In genomic region chr8:72261019-72261418, GRCm38 (mm10) we compare ENCODE assay signal across 9 mouse cellular contexts. TPM values are rescaled to one million over a fixed set of nuclear protein-coding genes. Genes with fewer than 3 reads are reported as not detected.
A peak's percentile ranks its signal among the peaks of the same experiment; 100 is the strongest.
DNase-seq lines count a peak whose midpoint lies in the region; ATAC-seq lines count a peak whose summit lies in the region.
"Had no signal": no experiment of that assay in that cellular context is flagged by ENCODE, and none has a peak within 500 bp of the region (broad histone marks: within the 10 kb centered on the region; RNA-seq: fewer than 3 reads in every experiment).

No protein-coding gene starts in this region.

- DNase-seq in 3T3-L1 (ENCODE audit: low read depth, low spot score) = peak; percentile 70
- peak; percentile 69 to 87 for DNase-seq in CD8-positive naive resting alpha-beta T cell, adult 2 months (ENCODE audit: low read depth in 2 of 2, low spot score in 2 of 2)
- peak; percentile 59 for DNase-seq in c-Kit-positive CD71-positive TER-119-negative erythroid progenitor cells, embryonic 14.5 days (ENCODE audit: low read depth)
- peak; percentile 39 for DNase-seq in gastrocnemius, postnatal 25 days
- DNase-seq in induced T-regulatory cell, adult 2 months (ENCODE audit: low read depth) = peak; percentile 92
- DNase-seq in liver, embryonic 13.5 days = peak; percentile 32
- DNase-seq in yolk sac, embryonic 10.5 days (ENCODE audit: low spot score) = peak; percentile 48

- H3K4me1 ChIP-seq in liver, embryonic 13.5 days (replicated peaks) = peaks cover 2% of the 10 kb centered on the region; the same call in 1 of the 2 replicates
- no peaks in the 10 kb centered on the region for H3K4me1 ChIP-seq in neural tube, embryonic 12.5 days

- no peak overlapping the region for H3K9ac ChIP-seq in liver, embryonic 13.5 days
- H3K9ac ChIP-seq in neural tube, embryonic 12.5 days = no peak overlapping the region

- no peaks in the 10 kb centered on the region for H3K27me3 ChIP-seq in liver, embryonic 13.5 days
- no peaks in the 10 kb centered on the region for H3K27me3 ChIP-seq in neural tube, embryonic 12.5 days (replicated peaks)

- H3K27ac ChIP-seq in liver, embryonic 13.5 days = no peak overlapping the region
- H3K27ac ChIP-seq in neural tube, embryonic 12.5 days = no peak overlapping the region

- peak; percentile 29 for ATAC-seq in liver, embryonic 13.5 days (ENCODE audit: low read depth)
- peak; percentile 70 for ATAC-seq in neural tube, embryonic 12.5 days (ENCODE audit: low FRiP score, low read depth)

- no peak overlapping the region for H3K4me3 ChIP-seq in liver, embryonic 13.5 days (replicated peaks)
- no peak overlapping the region for H3K4me3 ChIP-seq in neural tube, embryonic 12.5 days

- 28% methylated on average over 2 of the region's 2 CpGs for WGBS in liver, embryonic 13.5 days (ENCODE audit: insufficient replicate concordance)
- WGBS in neural tube, embryonic 12.5 days = 35% methylated on average over 2 of the region's 2 CpGs

- H3K9me3 ChIP-seq in liver, embryonic 13.5 days (replicated peaks) = no peaks in the 10 kb centered on the region
- no peaks in the 10 kb centered on the region for H3K9me3 ChIP-seq in neural tube, embryonic 12.5 days

- no peak overlapping the region for H3K4me2 ChIP-seq in liver, embryonic 13.5 days
- H3K4me2 ChIP-seq in neural tube, embryonic 12.5 days (replicated peaks) = no peak overlapping the region

- peaks cover 5% of the 10 kb centered on the region for H3K36me3 ChIP-seq in liver, embryonic 13.5 days
- H3K36me3 ChIP-seq in neural tube, embryonic 12.5 days = peaks cover 5% of the 10 kb centered on the region; the same call in 1 of the 2 replicates

RNA-seq across cellular contexts. Expression of gene Ap1m1, which starts 21.2 kb away (rescaled TPM):
- 10 to 100 TPM; 21.0 to 22.2 TPM for total RNA-seq in gastrocnemius, postnatal 25 days (2021)
- 64.1 and 67.7 TPM in 2 replicates for polyA plus RNA-seq in liver, embryonic 13.5 days (2015; fragmentation: Nextera tagmentation; extraction: Ambion mirVana)
- 206 and 207 TPM in 2 replicates for polyA plus RNA-seq in neural tube, embryonic 12.5 days (2016; fragmentation: Nextera tagmentation; extraction: Ambion mirVana)

RNA-seq across cellular contexts. Expression of gene Fam32a, which starts 41.5 kb away (rescaled TPM):
- 10 to 100 TPM in 1 of 2 experiments, 1 to 10 TPM in 1; 8.8 to 11.9 TPM for total RNA-seq in gastrocnemius, postnatal 25 days (2021)
- 38.8 and 43.4 TPM in 2 replicates for polyA plus RNA-seq in liver, embryonic 13.5 days (2015; fragmentation: Nextera tagmentation; extraction: Ambion mirVana)
- polyA plus RNA-seq in neural tube, embryonic 12.5 days (2016; fragmentation: Nextera tagmentation; extraction: Ambion mirVana) = 83.4 and 88.8 TPM in 2 replicates

RNA-seq across cellular contexts. Expression of gene Gm10282, which starts 44.0 kb away (rescaled TPM):
- total RNA-seq in gastrocnemius, postnatal 25 days (2021) = 1 to 10 TPM; 2.0 to 3.7 TPM
- 8.9 and 11.2 TPM in 2 replicates for polyA plus RNA-seq in liver, embryonic 13.5 days (2015; fragmentation: Nextera tagmentation; extraction: Ambion mirVana)
- 21.4 and 25.2 TPM in 2 replicates for polyA plus RNA-seq in neural tube, embryonic 12.5 days (2016; fragmentation: Nextera tagmentation; extraction: Ambion mirVana)

RNA-seq across cellular contexts. Expression of gene Gm11034, which starts 47.6 kb away (rescaled TPM):
- total RNA-seq in gastrocnemius, postnatal 25 days (2021) = not detected
- polyA plus RNA-seq in liver, embryonic 13.5 days (2015; fragmentation: Nextera tagmentation; extraction: Ambion mirVana) = not detected in 2 replicates
- polyA plus RNA-seq in neural tube, embryonic 12.5 days (2016; fragmentation: Nextera tagmentation; extraction: Ambion mirVana) = not detected in 2 replicates
- total RNA-seq: layer of hippocampus, postnatal 25 days had no signal

RNA-seq across cellular contexts. Expression of gene Cib3, which starts 48.4 kb away (rescaled TPM):
- total RNA-seq in gastrocnemius, postnatal 25 days (2021) = not detected
- not detected in 2 replicates for polyA plus RNA-seq in liver, embryonic 13.5 days (2015; fragmentation: Nextera tagmentation; extraction: Ambion mirVana)
- polyA plus RNA-seq in neural tube, embryonic 12.5 days (2016; fragmentation: Nextera tagmentation; extraction: Ambion mirVana) = not detected in 2 replicates
- total RNA-seq: layer of hippocampus, postnatal 25 days had no signal

Comparison
In these comparisons a context has a peak if more than half of its experiments do, and no peak if none do; other contexts are left out.
1. DNase-seq: peak in every context shown above with its lines; median percentile 92 in induced T-regulatory cell, adult 2 months; 78 in CD8-positive naive resting alpha-beta T cell, adult 2 months; 70 in 3T3-L1; 59 in c-Kit-positive CD71-positive TER-119-negative erythroid progenitor cells, embryonic 14.5 days; 48 in yolk sac, embryonic 10.5 days; 39 in gastrocnemius, postnatal 25 days; 32 in liver, embryonic 13.5 days.